Mouse (Mus musculus) forebrain, embryonic 12.5 days (tissue): Measurements from ENCODE around the gene Cdk13. TPM values are rescaled to one million over a fixed set of nuclear protein-coding genes. Genes with fewer than 3 reads are reported as not detected.

Experiments used
- ATAC-seq: fragments of 200-750 bp; cut with Nextera tagmentation; 2 replicates; pipeline ENCODE4 v1.8.0; 2017; ENCODE audit warnings: moderate TSS enrichment; ENCODE audit not compliant: low FRiP score
- H3K27ac ChIP-seq: fragments of 300-500 bp; sonication (generic); 2 replicates; pipeline ENCODE4 v1.5.1; 2016; ENCODE audit warnings: mild to moderate bottlenecking
- H3K27me3 ChIP-seq: fragments of 300-500 bp; sonication (generic); 2 replicates; pipeline ENCODE4 v1.6.1; 2016; ENCODE audit warnings: mild to moderate bottlenecking
- H3K36me3 ChIP-seq: fragments of 300-500 bp; sonication (generic); replicated peaks from 2 replicates; pipeline ENCODE4 v1.6.1; 2016; ENCODE audit warnings: mild to moderate bottlenecking
- H3K4me1 ChIP-seq: fragments of 300-500 bp; sonication (generic); 2 replicates; pipeline ENCODE4 v1.6.1; 2016
- H3K4me2 ChIP-seq: fragments of 300-500 bp; sonication (generic); 2 replicates; pipeline ENCODE4 v1.6.1; 2016; ENCODE audit warnings: mild to moderate bottlenecking, moderate library complexity
- H3K4me3 ChIP-seq: fragments of 300-500 bp; sonication (generic); replicated peaks from 2 replicates; pipeline ENCODE4 v1.5.1; 2016; ENCODE audit warnings: mild to moderate bottlenecking
- H3K9ac ChIP-seq: fragments of 300-500 bp; sonication (generic); 2 replicates; pipeline ENCODE4 v1.6.1; 2016; ENCODE audit warnings: mild to moderate bottlenecking
- H3K9me3 ChIP-seq: fragments of 300-500 bp; sonication (generic); 2 replicates; pipeline ENCODE4 v1.6.1; 2016
- WGBS: fragments of 180-500 bp; shearing (Covaris S2); methylation state at CpG from one replicate; pipeline ENCODE4 v1.1.7; 2016; 5-methylcytosine and 5-hydroxymethylcytosine counted together
- polyA plus RNA-seq: library from polyadenylated mRNA; unstranded; fragments of >200 nt; fragmentation: Nextera tagmentation; extraction: Ambion mirVana; gene quantifications from 2 replicates; pipeline ENCODE4 v1.2.1, GENCODE M21; 2016

The Cdk13 gene
- polyA plus RNA-seq, 1 experiment from 2014 or later = 27.7 TPM

- no peak overlapping the region for H3K4me2 ChIP-seq
- H3K4me1 ChIP-seq = no peaks in the 10 kb centered on the region
- no peak overlapping the region for H3K27ac ChIP-seq
- no peaks in the 10 kb centered on the region for H3K9me3 ChIP-seq
- no peak overlapping the region for H3K4me3 ChIP-seq
- no peaks in the 10 kb centered on the region for H3K27me3 ChIP-seq
- 95% methylated on average over 4 of the region's 4 CpGs for WGBS
- H3K9ac ChIP-seq = no peak overlapping the region
- no peak for ATAC-seq
- peaks cover 8% of the 10 kb centered on the region for H3K36me3 ChIP-seq
Observed at GRCm38 (mm10) chr13:17727922-17728321, 77.0 kb downstream of the Cdk13 start.

GRCm38 (mm10) chr13:17717357-17717756 lies 87.5 kb downstream of the Cdk13 start:
- Histone ChIP-seq H3K4me2 (no peak overlapping the region), H3K36me3 (peaks cover 29% of the 10 kb centered on the region), H3K27ac (no peak overlapping the region), H3K4me3 (no peak overlapping the region), H3K9ac (no peak overlapping the region), H3K4me1 (no peaks in the 10 kb centered on the region), H3K27me3 (no peaks in the 10 kb centered on the region), H3K9me3 (no peaks in the 10 kb centered on the region)
- ATAC-seq = no peak
- WGBS = 100% methylated on average over 1 of the region's 1 CpGs

DNA sequence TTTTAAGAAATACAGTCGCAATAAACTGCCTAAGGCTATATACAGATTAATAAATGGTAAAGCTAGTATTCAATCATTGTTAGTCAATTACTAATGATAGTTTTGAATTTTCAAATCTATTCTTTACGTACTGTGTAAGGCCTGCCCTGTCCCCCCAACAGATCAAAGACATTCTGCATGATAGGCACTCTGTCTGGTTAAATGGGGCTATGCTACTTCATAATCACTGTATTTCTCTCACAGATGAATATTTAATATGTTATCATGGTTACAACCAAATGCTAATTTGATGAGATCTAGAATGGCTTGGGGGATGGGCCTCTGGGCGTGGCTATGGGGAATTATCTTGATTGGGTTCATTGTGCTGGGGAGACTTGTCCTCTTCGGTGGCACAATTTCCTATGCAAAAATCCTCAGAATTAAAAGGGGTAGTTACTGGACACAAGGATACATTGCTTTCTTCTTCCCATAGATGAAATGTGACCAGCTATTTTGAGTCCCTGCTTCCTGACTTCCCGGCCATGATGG lies 96.0 kb downstream of the Cdk13 start:
- WGBS = 77% methylated on average over 5 of the region's 5 CpGs
- H3K27ac ChIP-seq = no peak overlapping the region
- H3K36me3 ChIP-seq = no peaks in the 10 kb centered on the region
- no peaks in the 10 kb centered on the region for H3K9me3 ChIP-seq
- no peak overlapping the region for H3K9ac ChIP-seq
- no peaks in the 10 kb centered on the region; the same call in 1 of the 2 replicates for H3K4me1 ChIP-seq
- no peak overlapping the region for H3K4me2 ChIP-seq
- peak; percentile 33; the same call in 1 of the 2 replicates for ATAC-seq
- no peak overlapping the region for H3K4me3 ChIP-seq
- H3K27me3 ChIP-seq = no peaks in the 10 kb centered on the region

DNA sequence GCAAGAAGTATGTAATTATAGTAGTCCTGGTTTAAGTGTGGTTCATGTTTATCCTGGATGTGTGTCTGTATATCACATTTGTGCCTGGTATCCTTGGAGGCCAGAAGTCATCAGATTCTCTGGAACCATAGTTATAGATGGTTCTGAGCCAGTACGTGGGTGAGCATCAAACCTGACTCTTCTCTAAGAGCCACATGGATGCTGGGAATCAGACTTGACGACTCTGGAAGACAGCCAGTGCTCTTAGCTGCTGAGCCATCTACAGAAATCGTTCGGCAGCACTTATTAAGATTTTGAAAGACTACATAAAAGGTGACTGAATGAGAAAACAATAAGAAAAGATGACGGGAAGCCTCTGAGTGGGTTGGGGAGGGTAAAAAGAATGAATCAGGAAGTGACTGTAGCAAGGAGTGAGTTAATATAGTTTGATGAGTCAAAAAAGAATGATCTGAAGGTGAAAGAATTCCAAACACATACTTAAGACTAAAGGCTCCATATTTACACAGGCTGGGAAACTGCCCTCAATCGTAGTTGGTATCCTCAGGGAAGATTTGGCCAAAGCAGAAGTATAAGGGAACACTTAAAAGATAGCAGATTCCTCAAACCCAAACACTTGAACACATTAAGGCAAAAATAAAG lies 99.6 kb downstream of the Cdk13 start:
- Histone ChIP-seq H3K36me3 (0 out of 2 replicates have a peak, but pooled peaks cover 3% of the 10 kb centered on the region), H3K4me3 (no peak overlapping the region), H3K9ac (no peak overlapping the region), H3K4me2 (no peak overlapping the region), H3K4me1 (no peaks in the 10 kb centered on the region; the same call in 1 of the 2 replicates), H3K9me3 (no peaks in the 10 kb centered on the region), H3K27me3 (no peaks in the 10 kb centered on the region), H3K27ac (no peak overlapping the region)
- 87% methylated on average over 6 of the region's 6 CpGs for WGBS
- ATAC-seq = no peak

DNA sequence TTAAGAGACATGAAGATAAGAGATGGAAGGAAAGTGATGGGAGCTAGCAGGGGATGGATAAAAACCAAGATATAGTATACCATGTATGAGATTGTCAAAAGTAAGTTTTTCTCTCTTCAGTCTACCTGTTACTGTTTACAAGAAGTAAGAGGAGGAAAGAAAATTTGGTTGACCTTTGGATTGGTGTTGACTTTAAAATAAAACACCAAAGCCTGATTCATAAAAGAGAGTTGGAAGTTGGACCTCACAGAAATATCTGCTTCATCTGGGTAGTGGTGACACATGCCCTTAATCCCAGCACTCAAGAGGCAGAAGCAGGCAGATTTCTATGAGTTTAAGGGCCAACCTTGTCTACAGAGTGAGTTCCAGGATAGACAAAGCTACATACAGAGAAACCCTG lies 102.6 kb downstream of the Cdk13 start:
- no peak overlapping the region for H3K4me2 ChIP-seq
- H3K4me3 ChIP-seq = no peak overlapping the region
- 0 out of 2 replicates have a peak, but pooled peaks cover 3% of the 10 kb centered on the region for H3K36me3 ChIP-seq
- no peaks in the 10 kb centered on the region for H3K4me1 ChIP-seq
- no peak overlapping the region for H3K9ac ChIP-seq
- no peak overlapping the region for H3K27ac ChIP-seq
- no peaks in the 10 kb centered on the region for H3K9me3 ChIP-seq
- no peak for ATAC-seq
- H3K27me3 ChIP-seq = no peaks in the 10 kb centered on the region

DNA sequence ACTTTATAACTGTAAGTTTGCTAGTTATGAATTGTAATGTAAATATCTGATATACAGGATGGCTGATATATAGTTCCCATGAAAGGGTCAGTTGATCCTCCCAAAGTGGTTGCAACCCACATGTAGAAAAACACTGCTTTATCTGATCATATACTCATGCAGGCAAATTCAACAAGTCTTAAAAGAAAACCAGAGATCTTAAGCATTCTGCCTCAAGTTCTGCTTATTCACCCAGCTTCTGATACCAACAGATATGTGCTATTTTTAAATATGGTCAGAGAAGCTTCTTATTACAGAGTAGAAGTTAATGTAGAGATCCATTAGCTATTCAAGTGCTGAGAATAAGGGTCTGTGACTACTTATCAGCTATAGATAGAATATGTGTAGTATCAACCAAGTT lies 103.6 kb downstream of the Cdk13 start:
- no peak for ATAC-seq
- no peak overlapping the region for H3K4me3 ChIP-seq
- no peak overlapping the region for H3K9ac ChIP-seq
- H3K27me3 ChIP-seq = no peaks in the 10 kb centered on the region
- H3K4me1 ChIP-seq = no peaks in the 10 kb centered on the region
- no peaks in the 10 kb centered on the region for H3K9me3 ChIP-seq
- H3K27ac ChIP-seq = no peak overlapping the region
- no peak overlapping the region for H3K4me2 ChIP-seq
- 0 out of 2 replicates have a peak, but pooled peaks cover 3% of the 10 kb centered on the region for H3K36me3 ChIP-seq

DNA sequence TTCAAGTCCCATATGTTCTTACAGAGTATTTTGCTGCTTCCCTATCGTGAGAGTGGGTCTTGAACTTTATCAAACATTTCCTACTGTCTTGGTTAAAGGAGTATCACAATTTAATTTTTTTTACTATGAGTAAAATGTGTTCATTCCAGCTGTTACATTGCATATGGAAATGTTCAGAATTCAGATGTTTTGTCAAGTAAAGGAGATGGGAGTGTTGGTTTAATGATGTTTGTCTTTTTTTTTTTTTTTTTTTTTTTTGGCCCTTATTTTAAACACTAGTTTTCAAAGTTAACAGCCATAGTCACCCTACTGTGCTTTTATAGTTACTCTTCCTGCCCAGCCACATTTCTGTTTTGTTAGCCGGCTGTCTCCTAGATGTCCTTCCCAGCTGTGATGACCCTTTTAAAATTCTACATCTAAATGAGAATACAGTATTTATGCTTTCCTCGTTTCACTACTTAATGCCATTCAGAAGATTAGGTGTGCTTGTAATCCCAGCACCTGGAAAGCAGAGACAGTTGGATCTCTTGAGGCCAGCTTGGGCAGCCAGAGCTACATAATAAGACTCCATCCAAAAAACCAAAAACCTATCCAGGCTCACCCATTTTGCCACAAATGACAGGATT lies 104.7 kb downstream of the Cdk13 start:
- Histone ChIP-seq H3K27me3 (no peaks in the 10 kb centered on the region), H3K4me1 (peaks cover 4% of the 10 kb centered on the region), H3K36me3 (0 out of 2 replicates have a peak, but pooled peaks cover 3% of the 10 kb centered on the region), H3K9me3 (no peaks in the 10 kb centered on the region), H3K4me2 (no peak overlapping the region), H3K27ac (no peak overlapping the region), H3K9ac (no peak overlapping the region), H3K4me3 (no peak overlapping the region)
- 88% methylated on average over 3 of the region's 3 CpGs for WGBS
- ATAC-seq = no peak

GRCm38 (mm10) chr13:17695898-17696580 lies 108.9 kb downstream of the Cdk13 start:
- Histone ChIP-seq H3K27ac (peak overlapping the region; percentile 91; the same call in 1 of the 2 replicates), H3K9me3 (no peaks in the 10 kb centered on the region), H3K4me2 (peak overlapping the region; percentile 73), H3K36me3 (no peaks in the 10 kb centered on the region), H3K9ac (peak overlapping the region; percentile 83), H3K4me1 (peaks cover 4% of the 10 kb centered on the region), H3K27me3 (no peaks in the 10 kb centered on the region), H3K4me3 (peak overlapping the region; percentile 85)
- ATAC-seq = no peak
- 16% methylated on average over 7 of the region's 7 CpGs for WGBS

DNA sequence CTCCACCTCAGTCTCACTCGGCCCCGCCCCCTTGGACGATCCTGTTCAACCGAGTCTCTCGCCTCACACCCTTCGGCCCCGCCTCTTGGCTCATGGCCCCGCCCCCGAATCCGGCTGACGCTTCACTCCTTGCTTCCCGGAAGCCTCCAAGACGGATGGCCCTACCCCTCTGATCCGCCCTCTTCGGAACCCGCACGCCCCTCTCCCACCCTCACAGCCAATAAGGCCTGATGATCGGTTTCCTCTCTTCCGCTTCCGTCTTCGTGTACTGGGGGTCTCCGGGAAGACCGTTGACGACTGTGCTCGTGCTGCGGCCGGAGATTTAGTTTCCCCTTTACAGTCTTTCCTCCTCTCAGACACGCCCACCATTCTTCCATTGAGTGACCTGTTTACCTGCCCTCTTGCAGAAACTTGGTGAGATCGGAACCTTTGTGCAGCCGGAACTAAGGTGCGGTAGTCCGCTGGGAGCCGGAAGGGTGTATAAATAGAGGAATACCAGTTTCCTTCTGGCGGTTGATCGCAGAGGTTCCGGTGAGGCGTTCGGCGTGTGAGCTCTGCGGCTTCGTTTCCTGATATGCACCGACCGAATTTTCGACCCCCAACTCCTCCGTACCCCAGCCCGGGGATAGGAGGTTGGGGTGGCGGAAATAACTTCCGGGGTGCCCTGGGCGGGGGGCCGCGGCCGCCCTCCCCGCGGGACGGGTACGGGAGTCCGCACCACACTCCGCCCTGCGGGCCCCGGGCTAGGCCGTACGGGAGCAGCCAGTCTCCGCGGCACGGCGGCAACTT lies 109.8 kb downstream of the Cdk13 start, which contains the start of the genes Mplkip and Sugct:
Gene Mplkip (plus strand): TSS at position 282 of the 789 bp plus-strand sequence.
Gene Sugct (minus strand): TSS at position 643 of the 789 bp plus-strand sequence.
- under 1% methylated on average over 65 of the region's 66 CpGs for WGBS
- no peaks in the 10 kb centered on the region for H3K36me3 ChIP-seq
- peak within 1 kb of the TSS; percentile 85 for H3K4me3 ChIP-seq
- peak; percentile 99 for ATAC-seq
- peak within 1 kb of the TSS; percentile 73 for H3K4me2 ChIP-seq
- no peaks in the 10 kb centered on the region for H3K9me3 ChIP-seq
- H3K27ac ChIP-seq = peak within 1 kb of the TSS; percentile 91
- H3K4me1 ChIP-seq = peaks cover 4% of the 10 kb centered on the region
- no peaks in the 10 kb centered on the region for H3K27me3 ChIP-seq
- peak within 1 kb of the TSS; percentile 83 for H3K9ac ChIP-seq

DNA sequence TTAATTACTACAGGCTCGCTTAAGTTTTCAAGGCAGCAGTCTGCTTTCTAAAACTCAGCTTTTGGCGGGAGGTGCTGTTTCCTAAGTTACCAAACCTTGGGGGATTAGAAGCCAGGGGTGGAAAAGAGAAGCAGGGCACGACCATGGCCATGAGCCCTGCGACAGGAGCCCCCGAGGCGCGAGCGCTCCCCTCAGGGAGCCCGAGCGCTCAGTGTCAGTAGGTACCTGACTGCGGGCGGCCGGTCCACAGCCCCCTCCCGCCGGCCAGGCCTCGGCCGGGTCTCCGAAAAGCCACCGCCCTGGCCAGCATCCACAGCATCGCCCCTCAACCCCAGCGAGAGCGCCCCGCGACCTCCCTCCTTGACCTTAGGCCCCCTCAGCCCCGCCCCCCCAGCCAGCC lies 110.5 kb downstream of the Cdk13 start:
- H3K36me3 ChIP-seq = no peaks in the 10 kb centered on the region
- peak; percentile 87 for ATAC-seq
- H3K27me3 ChIP-seq = no peaks in the 10 kb centered on the region
- H3K9ac ChIP-seq = peak overlapping the region; percentile 66
- 0 out of 2 replicates have a peak overlapping the region, but pooled peaks have one; percentile 59 for H3K27ac ChIP-seq
- H3K9me3 ChIP-seq = no peaks in the 10 kb centered on the region
- H3K4me1 ChIP-seq = peaks cover 4% of the 10 kb centered on the region
- 0% methylated on average over 21 of the region's 25 CpGs for WGBS
- H3K4me3 ChIP-seq = peak overlapping the region; percentile 85
- peak overlapping the region; percentile 56 for H3K4me2 ChIP-seq

DNA sequence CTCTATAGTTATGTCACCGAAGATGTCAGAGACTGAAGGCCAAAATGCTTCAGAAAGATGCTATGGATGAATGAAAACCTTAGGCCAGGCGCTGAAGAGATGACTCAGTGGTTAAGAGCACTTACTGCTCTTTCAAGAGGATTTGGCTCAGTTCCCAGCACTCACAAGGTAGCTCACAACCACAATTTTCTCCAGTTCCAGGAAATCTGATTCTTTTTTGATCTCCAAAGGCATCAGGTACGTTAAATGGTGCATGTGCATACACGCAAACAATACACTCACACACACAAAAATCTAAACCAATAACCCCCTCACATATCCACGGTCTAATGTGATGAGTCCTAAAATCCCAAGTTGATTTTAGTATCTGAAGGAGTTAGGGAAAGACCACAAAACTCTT lies 111.1 kb downstream of the Cdk13 start:
- 71% methylated on average over 5 of the region's 5 CpGs for WGBS
- Histone ChIP-seq H3K4me1 (peaks cover 4% of the 10 kb centered on the region), H3K4me2 (peak overlapping the region; percentile 56; the same call in 1 of the 2 replicates), H3K27ac (no peak overlapping the region), H3K9me3 (no peaks in the 10 kb centered on the region), H3K4me3 (peak overlapping the region; percentile 85), H3K27me3 (no peaks in the 10 kb centered on the region), H3K36me3 (no peaks in the 10 kb centered on the region), H3K9ac (no peak overlapping the region)
- no peak for ATAC-seq

DNA sequence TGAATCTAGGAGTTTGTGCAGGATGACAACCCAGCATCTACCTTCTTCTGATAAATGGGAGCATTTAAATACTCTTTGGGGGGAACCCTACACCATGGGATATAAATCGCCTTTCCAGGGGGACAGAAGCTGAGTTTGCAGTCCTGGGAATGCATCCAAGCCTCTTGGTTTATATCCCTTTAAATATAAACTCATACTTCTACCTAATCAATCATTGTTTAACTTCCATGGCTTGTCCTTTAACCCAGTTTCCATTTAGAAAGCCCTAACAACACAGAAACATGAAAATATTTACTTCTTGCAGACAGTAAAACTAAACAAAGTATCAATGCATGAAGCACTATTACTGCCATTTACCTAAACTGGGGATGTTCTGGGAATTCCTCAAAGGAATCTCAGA lies 113.5 kb downstream of the Cdk13 start:
- Histone ChIP-seq H3K4me3 (no peak overlapping the region), H3K27me3 (no peaks in the 10 kb centered on the region), H3K9me3 (no peaks in the 10 kb centered on the region), H3K9ac (no peak overlapping the region), H3K36me3 (no peaks in the 10 kb centered on the region), H3K4me2 (no peak overlapping the region), H3K4me1 (peaks cover 4% of the 10 kb centered on the region), H3K27ac (no peak overlapping the region)
- no peak for ATAC-seq
- 79% methylated on average over 1 of the region's 1 CpGs for WGBS
